Mouse (Mus musculus): ENCODE data around the gene Cpne2. TPM values are rescaled to one million over a fixed set of nuclear protein-coding genes. Genes with fewer than 3 reads are reported as not detected.
A peak's percentile ranks its signal among the peaks of the same experiment; 100 is the strongest.

Gene Cpne2
- polyA plus RNA-seq, 1 experiment from 2014 or later = 12.6 TPM

DNA sequence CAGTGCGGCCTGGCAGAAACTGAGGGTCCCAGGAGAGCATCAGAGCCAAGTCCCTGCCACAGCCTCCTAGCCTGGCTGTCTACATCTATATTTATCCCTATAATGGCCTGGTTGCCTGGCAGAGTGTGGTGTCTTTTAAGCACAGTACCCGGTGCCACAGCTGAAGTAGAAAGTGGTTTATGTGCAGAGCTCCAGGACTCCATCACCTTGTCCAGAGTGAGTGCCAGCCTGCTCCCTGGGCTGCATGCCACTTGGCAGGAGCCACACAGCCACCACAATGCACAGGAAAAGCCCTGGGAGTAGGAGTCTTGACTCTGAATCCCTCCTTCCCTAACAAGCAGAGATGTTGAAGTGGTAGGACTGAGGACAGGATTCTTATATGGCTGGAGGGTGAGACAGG lies 4.7 kb downstream of the Cpne2 start:
- Histone ChIP-seq H3K9me3 (no peaks in the 10 kb centered on the region), H3K4me1 (peaks cover 9% of the 10 kb centered on the region; the same call in 1 of the 2 replicates), H3K27me3 (peaks cover 38% of the 10 kb centered on the region), H3K27ac (no peak overlapping the region), H3K4me2 (no peak overlapping the region), H3K36me3 (no peaks in the 10 kb centered on the region), H3K4me3 (no peak overlapping the region), H3K9ac (no peak overlapping the region)
- WGBS = 74% methylated on average over 2 of the region's 2 CpGs
- no peak for ATAC-seq (ENCODE audit: insufficient number of reproducible peaks, insufficient read depth, low FRiP score, low TSS enrichment, low read depth)

DNA sequence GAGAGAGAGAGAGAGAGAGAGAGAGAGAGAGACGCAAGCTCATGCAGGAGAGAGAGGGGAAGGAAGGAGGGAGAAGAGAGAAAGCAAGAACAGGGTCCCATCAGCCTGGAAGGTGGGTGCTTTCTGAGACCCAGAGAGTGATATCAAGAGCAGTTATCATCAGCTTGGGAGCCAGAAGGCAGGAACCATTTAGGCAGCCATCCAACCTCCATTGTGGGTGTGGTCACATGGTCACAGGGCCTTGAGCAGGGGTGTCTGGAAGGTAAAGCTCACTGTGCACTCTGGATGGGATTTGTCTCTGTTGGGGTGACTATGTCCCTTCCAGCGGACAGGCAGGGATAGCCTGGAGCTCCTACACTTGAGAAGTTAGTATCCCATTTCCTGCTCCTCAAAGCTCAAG lies 7.2 kb downstream of the Cpne2 start:
- H3K4me2 ChIP-seq = no peak overlapping the region
- no peaks in the 10 kb centered on the region for H3K9me3 ChIP-seq
- H3K9ac ChIP-seq = no peak overlapping the region
- H3K27me3 ChIP-seq = peaks cover 13% of the 10 kb centered on the region
- no peak for ATAC-seq (ENCODE audit: insufficient number of reproducible peaks, insufficient read depth, low FRiP score, low TSS enrichment, low read depth)
- peaks cover 9% of the 10 kb centered on the region for H3K4me1 ChIP-seq
- 84% methylated on average over 2 of the region's 2 CpGs for WGBS
- no peaks in the 10 kb centered on the region for H3K36me3 ChIP-seq
- H3K27ac ChIP-seq = no peak overlapping the region
- H3K4me3 ChIP-seq = no peak overlapping the region

DNA sequence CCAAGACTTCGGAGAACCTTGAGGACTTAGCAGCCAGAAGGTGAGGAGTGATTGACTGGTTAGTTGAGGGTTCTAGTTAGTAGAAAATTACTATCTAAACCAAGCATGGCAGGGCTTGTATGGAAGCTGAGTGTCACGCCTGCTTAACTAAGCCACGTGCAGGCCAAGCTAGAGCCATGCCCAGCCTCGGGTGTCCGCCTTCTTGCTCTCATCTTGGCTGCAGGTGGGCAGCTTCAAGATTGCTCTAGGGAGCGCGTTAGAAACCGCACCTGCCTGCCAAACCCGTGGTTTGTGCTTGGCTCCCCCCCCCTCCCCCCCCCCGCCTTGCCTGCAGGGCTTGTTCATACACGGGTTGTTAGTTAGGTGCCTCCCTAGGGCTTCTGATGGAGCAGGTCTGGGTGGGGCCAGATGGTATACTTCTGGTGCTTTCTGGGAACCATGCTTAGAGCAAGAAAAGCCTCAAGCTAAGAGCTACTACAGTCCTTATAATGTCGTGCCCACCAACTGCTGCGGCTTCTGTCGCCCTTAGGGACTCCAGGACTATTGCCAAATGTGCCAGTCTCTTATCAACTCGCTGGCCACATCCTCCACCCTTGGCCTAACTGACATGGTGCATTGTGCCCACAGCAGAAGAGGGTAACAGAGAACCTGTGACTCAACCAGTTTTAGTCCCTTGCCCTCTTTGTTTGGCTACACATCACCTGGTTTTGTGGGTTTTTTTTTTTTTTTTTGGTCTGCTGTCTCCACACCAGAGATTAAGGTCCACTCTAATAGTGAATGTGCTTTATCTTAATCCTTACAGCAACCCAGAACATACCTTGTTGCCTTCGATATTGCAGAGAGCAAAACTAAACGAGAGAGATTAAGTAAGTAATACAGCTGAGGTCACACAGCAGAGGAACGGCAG lies 8.4 kb downstream of the Cpne2 start:
- Histone ChIP-seq H3K4me1 (peaks cover 9% of the 10 kb centered on the region), H3K4me3 (no peak overlapping the region), H3K27ac (no peak overlapping the region), H3K27me3 (peaks cover 4% of the 10 kb centered on the region; the same call in 1 of the 2 replicates), H3K4me2 (no peak overlapping the region), H3K9me3 (no peaks in the 10 kb centered on the region), H3K9ac (no peak overlapping the region), H3K36me3 (no peaks in the 10 kb centered on the region)
- ATAC-seq (ENCODE audit: insufficient number of reproducible peaks, insufficient read depth, low FRiP score, low TSS enrichment, low read depth) = no peak
- 67% methylated on average over 18 of the region's 18 CpGs for WGBS

GRCm38 (mm10) chr8:94543981-94544380 lies 11.2 kb downstream of the Cpne2 start:
- Histone ChIP-seq H3K9me3 (no peaks in the 10 kb centered on the region), H3K27ac (no peak overlapping the region), H3K4me2 (peak overlapping the region; percentile 37), H3K27me3 (no peaks in the 10 kb centered on the region), H3K9ac (peak overlapping the region; percentile 46; the same call in 1 of the 2 replicates), H3K4me3 (no peak overlapping the region), H3K4me1 (peaks cover 9% of the 10 kb centered on the region), H3K36me3 (no peaks in the 10 kb centered on the region)
- ATAC-seq (ENCODE audit: insufficient number of reproducible peaks, insufficient read depth, low FRiP score, low TSS enrichment, low read depth) = 0 out of 2 replicates have a peak, but pooled peaks have one; percentile 15
- 36% methylated on average over 8 of the region's 8 CpGs for WGBS

GRCm38 (mm10) chr8:94549041-94549440 lies 16.3 kb downstream of the Cpne2 start:
- peaks cover 10% of the 10 kb centered on the region for H3K4me1 ChIP-seq
- no peaks in the 10 kb centered on the region for H3K27me3 ChIP-seq
- whole genome bisulfite sequencing = 52% methylated on average over 5 of the region's 5 CpGs
- H3K9me3 ChIP-seq = no peaks in the 10 kb centered on the region
- no peaks in the 10 kb centered on the region for H3K36me3 ChIP-seq
- H3K4me2 ChIP-seq = no peak overlapping the region
- H3K27ac ChIP-seq = no peak overlapping the region
- ATAC-seq (ENCODE audit: insufficient number of reproducible peaks, insufficient read depth, low FRiP score, low TSS enrichment, low read depth) = no peak
- no peak overlapping the region for H3K4me3 ChIP-seq
- no peak overlapping the region for H3K9ac ChIP-seq

GRCm38 (mm10) chr8:94549482-94549881 lies 16.7 kb downstream of the Cpne2 start:
- ATAC-seq (ENCODE audit: insufficient number of reproducible peaks, insufficient read depth, low FRiP score, low TSS enrichment, low read depth) = no peak
- Histone ChIP-seq H3K4me3 (no peak overlapping the region), H3K36me3 (no peaks in the 10 kb centered on the region), H3K27ac (no peak overlapping the region), H3K9ac (no peak overlapping the region), H3K4me1 (peaks cover 6% of the 10 kb centered on the region; the same call in 1 of the 2 replicates), H3K27me3 (no peaks in the 10 kb centered on the region), H3K4me2 (no peak overlapping the region), H3K9me3 (no peaks in the 10 kb centered on the region)
- 47% methylated on average over 5 of the region's 5 CpGs for WGBS

DNA sequence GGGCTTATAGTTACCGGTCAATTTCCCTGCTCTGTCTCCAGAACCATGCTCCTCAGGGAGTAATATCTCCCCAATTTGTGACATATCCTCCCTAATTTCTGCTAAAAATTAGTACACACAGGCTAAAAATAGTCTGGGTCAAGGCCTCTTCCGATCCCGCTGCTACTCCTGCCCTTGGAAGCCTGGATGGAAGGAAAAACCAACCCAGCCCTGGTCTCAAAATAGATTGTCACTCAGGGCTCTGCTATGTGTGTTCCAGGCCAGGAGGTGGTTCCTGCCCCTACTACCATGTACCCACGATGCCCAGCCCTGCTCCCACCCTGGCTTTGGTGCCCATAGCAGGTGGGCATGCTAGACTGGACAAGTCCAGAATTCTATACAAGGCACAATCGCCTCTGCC lies 17.2 kb downstream of the Cpne2 start:
- WGBS = 81% methylated on average over 5 of the region's 5 CpGs
- no peak overlapping the region for H3K27ac ChIP-seq

DNA sequence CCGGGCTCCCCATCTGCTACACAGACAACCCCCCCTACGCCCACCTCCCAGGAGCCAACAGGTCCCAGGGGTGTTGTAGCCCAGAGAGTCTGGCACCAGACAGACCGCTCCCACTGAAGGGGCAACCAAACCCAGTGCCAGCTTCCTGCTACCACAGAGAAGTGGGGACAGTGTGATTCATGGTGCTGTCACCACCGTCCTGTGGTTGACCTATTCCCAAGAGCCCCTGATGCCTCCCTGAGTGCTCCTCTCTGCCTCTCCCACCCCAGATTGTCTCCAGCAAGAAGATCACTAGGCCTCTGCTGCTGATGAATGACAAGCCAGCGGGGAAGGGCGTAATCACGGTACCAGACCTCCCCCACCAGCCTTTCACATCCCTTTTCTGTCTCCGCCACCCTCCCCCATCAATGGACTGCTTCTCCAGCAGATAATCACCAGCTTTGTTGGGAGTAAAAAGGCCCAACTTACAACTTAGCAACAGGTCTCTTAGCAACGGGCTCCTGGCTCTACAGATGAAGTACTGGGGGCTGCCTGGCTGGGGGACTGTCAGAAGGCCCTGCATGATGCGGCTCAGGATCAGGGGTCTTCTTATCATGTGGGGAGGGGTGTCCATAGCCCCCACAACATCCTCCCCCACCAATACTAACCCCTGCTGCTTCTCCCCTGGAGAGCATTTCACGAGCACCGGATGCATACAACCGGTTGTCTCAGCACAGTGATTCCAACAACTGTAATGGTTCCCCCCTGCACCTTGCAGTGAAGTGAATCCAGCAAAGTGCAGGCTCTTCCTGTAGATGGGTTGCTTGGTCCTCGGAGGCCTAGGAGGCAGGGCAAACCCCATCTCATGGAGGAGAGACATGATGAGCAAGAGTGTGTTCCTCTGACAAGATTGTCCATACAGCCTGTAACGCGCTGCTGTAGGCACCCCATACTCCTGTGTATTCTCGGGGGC lies 19.0 kb downstream of the Cpne2 start:
- H3K27me3 ChIP-seq = no peaks in the 10 kb centered on the region
- H3K9ac ChIP-seq = peak overlapping the region; percentile 21; the same call in 1 of the 2 replicates
- no peak for ATAC-seq (ENCODE audit: insufficient number of reproducible peaks, insufficient read depth, low FRiP score, low TSS enrichment, low read depth)
- no peak overlapping the region for H3K4me3 ChIP-seq
- no peaks in the 10 kb centered on the region for H3K36me3 ChIP-seq
- no peak overlapping the region for H3K27ac ChIP-seq
- H3K4me2 ChIP-seq = no peak overlapping the region
- H3K4me1 ChIP-seq = peaks cover 5% of the 10 kb centered on the region; the same call in 1 of the 2 replicates
- H3K9me3 ChIP-seq = no peaks in the 10 kb centered on the region
- 46% methylated on average over 17 of the region's 17 CpGs for WGBS

More for the DNA sequence above, 17.2 kb downstream of the Cpne2 start:
- Histone ChIP-seq H3K4me2 (no peak overlapping the region), H3K36me3 (no peaks in the 10 kb centered on the region), H3K4me3 (no peak overlapping the region), H3K9ac (no peak overlapping the region), H3K9me3 (no peaks in the 10 kb centered on the region), H3K27me3 (no peaks in the 10 kb centered on the region), H3K4me1 (peaks cover 5% of the 10 kb centered on the region; the same call in 1 of the 2 replicates)
- ATAC-seq (ENCODE audit: insufficient number of reproducible peaks, insufficient read depth, low FRiP score, low TSS enrichment, low read depth) = no peak

- Histone ChIP-seq H3K9ac (no peak overlapping the region), H3K4me3 (no peak overlapping the region), H3K27ac (no peak overlapping the region), H3K27me3 (no peaks in the 10 kb centered on the region), H3K4me1 (peaks cover 9% of the 10 kb centered on the region), H3K4me2 (no peak overlapping the region), H3K9me3 (no peaks in the 10 kb centered on the region), H3K36me3 (no peaks in the 10 kb centered on the region)
- WGBS = 86% methylated on average over 2 of the region's 2 CpGs
- no peak for ATAC-seq (ENCODE audit: insufficient number of reproducible peaks, insufficient read depth, low FRiP score, low TSS enrichment, low read depth)
These were observed 19.9 kb downstream of the Cpne2 start for GRCm38 (mm10) chr8:94552696-94553095.

DNA sequence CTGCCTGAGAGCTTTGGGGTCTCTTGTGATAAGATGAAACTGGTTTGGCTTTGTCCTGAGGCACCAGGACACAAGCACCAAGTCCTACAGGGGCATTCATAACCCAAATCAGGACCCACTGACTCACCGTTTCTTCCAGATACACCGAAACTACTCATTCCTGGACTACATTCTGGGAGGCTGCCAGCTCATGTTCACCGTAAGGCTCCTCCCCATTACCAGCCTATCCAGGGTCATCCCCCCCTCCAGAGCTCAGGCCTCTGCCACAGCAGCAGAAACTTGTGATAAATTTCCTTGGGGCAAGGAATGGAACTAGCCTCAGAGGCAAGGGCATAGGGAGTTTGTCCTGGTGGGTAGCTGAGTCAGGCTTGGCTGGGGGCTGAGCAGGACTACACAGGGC lies 24.5 kb downstream of the Cpne2 start:
- Histone ChIP-seq H3K9ac (no peak overlapping the region), H3K4me1 (peaks cover 4% of the 10 kb centered on the region; the same call in 1 of the 2 replicates), H3K27ac (no peak overlapping the region), H3K36me3 (no peaks in the 10 kb centered on the region), H3K27me3 (no peaks in the 10 kb centered on the region), H3K4me3 (no peak overlapping the region), H3K9me3 (no peaks in the 10 kb centered on the region), H3K4me2 (no peak overlapping the region)
- ATAC-seq (ENCODE audit: insufficient number of reproducible peaks, insufficient read depth, low FRiP score, low TSS enrichment, low read depth) = no peak
- whole genome bisulfite sequencing = 50% methylated on average over 3 of the region's 3 CpGs

DNA sequence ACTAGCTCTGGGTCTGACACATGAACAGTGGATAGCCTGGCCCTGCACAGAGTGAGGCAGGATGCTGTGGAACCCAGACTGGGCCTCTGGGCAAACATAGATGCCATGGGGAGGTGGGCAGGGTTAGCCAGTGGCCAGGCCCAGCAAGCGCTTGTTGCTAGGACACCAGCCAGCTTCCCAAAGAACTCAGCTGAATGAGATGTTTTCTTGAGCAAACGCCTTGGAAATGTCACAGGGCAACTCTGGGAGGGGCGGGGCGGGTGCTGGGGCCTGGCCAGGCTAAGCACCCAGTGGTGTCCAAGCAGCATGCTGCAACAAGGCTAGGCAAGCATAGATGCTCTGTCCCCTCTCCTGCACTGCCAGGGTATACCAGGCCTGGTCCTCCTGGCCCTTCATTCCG lies 28.5 kb downstream of the Cpne2 start:
- H3K4me3 ChIP-seq = no peak overlapping the region
- H3K4me2 ChIP-seq = no peak overlapping the region
- no peaks in the 10 kb centered on the region for H3K9me3 ChIP-seq
- H3K27ac ChIP-seq = no peak overlapping the region
- ATAC-seq (ENCODE audit: insufficient number of reproducible peaks, insufficient read depth, low FRiP score, low TSS enrichment, low read depth) = no peak
- no peak overlapping the region for H3K9ac ChIP-seq
- H3K4me1 ChIP-seq = peaks cover 7% of the 10 kb centered on the region; the same call in 1 of the 2 replicates
- no peaks in the 10 kb centered on the region for H3K36me3 ChIP-seq
- 63% methylated on average over 5 of the region's 5 CpGs for WGBS
- H3K27me3 ChIP-seq = no peaks in the 10 kb centered on the region
